Mouse (Mus musculus): Measurements from ENCODE around the gene Mfng. TPM values are rescaled to one million over a fixed set of nuclear protein-coding genes. Genes with fewer than 3 reads are reported as not detected.
A peak's percentile ranks its signal among the peaks of the same experiment; 100 is the strongest.

Gene Mfng
- polyA plus RNA-seq, 2 experiments, result 2.9 to 3.4 TPM

DNA sequence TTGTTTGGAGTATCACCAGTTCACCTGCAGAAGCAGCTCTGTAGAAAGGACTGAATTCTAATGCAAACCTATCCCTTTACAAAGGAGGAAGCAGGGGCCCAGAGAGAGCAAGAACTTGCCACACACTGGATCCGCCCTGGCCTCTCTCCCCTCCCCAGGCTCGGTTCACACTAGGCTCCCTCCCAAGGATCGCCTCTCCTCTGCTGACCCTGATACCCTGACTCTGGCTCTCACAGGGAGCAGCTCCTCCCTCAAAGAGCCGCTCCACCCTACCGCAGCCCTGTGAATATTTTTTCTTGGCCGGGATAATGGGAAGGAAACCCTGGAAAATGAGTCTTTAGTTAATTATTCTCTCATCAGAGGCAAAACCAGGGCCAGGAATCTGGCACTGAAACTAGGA lies 31.1 kb upstream of the Mfng start:
- H3K4me2 ChIP-seq (ENCODE audit: low read depth), result no peak overlapping the region
- TF ChIP-seq EP300 (IDR thresholded peaks at IDR 0.05; ENCODE audit: low read depth) (no peak), CTCF (IDR thresholded peaks at IDR 0.05; ENCODE audit: low read depth) (no peak)
- H3K36me3 ChIP-seq (replicated peaks; ENCODE audit: control insufficient read depth, insufficient read depth, low read depth), result no peaks in the 10 kb centered on the region
- H3K9ac ChIP-seq (replicated peaks), result no peak overlapping the region
- peaks cover 0 to 10% of the 10 kb centered on the region in 2 experiments; a peak in 2 of 4 replicates for H3K4me1 ChIP-seq (replicated peaks; ENCODE audit: control insufficient read depth in 2 of 2, insufficient read depth in 2 of 2, low read length in 1 of 2)
- DNase-seq (ENCODE audit: low read depth in 3 of 3, low spot score in 3 of 3), result no peak
- H3K27me3 ChIP-seq (ENCODE audit: control insufficient read depth, insufficient read depth, low read length), result peaks cover 39% of the 10 kb centered on the region
- ATAC-seq (ENCODE audit: insufficient read depth), result no peak
- H3K4me3 ChIP-seq (ENCODE audit: insufficient read depth in 1 of 2, low read depth in 2 of 2, low read length in 2 of 2), result no peak overlapping the region
- no peaks in the 10 kb centered on the region for H3K9me3 ChIP-seq (ENCODE audit: control insufficient read depth, low read length)
- WGBS (ENCODE audit: insufficient replicate concordance), result 14% methylated on average over 6 of the region's 6 CpGs
- no peak overlapping the region for H3K27ac ChIP-seq

- peak overlapping the region; percentile 47 for H3K4me2 ChIP-seq (ENCODE audit: low read depth)
- H3K9ac ChIP-seq (replicated peaks), result no peak overlapping the region
- H3K36me3 ChIP-seq (replicated peaks; ENCODE audit: control insufficient read depth, insufficient read depth, low read depth), result no peaks in the 10 kb centered on the region
- no peaks in the 10 kb centered on the region for H3K9me3 ChIP-seq (ENCODE audit: control insufficient read depth, low read length)
- ATAC-seq (ENCODE audit: insufficient read depth) (no peak), DNase-seq (ENCODE audit: low read depth in 3 of 3, low spot score in 3 of 3) (no peak)
- no peak for TF ChIP-seq EP300 (IDR thresholded peaks at IDR 0.05; ENCODE audit: low read depth)
- no peak for TF ChIP-seq CTCF (IDR thresholded peaks at IDR 0.05; ENCODE audit: low read depth)
- peaks cover 0 to 10% of the 10 kb centered on the region in 2 experiments; a peak in 2 of 4 replicates for H3K4me1 ChIP-seq (replicated peaks; ENCODE audit: control insufficient read depth in 2 of 2, insufficient read depth in 2 of 2, low read length in 1 of 2)
- peaks cover 39% of the 10 kb centered on the region for H3K27me3 ChIP-seq (ENCODE audit: control insufficient read depth, insufficient read depth, low read length)
- H3K4me3 ChIP-seq (ENCODE audit: insufficient read depth in 1 of 2, low read depth in 2 of 2, low read length in 2 of 2), result no peak overlapping the region
- 8% methylated on average over 8 of the region's 8 CpGs for WGBS (ENCODE audit: insufficient replicate concordance)
- H3K27ac ChIP-seq, result no peak overlapping the region
These were observed 30.2 kb upstream of the Mfng start for GRCm38 (mm10) chr15:78803499-78803900.

DNA sequence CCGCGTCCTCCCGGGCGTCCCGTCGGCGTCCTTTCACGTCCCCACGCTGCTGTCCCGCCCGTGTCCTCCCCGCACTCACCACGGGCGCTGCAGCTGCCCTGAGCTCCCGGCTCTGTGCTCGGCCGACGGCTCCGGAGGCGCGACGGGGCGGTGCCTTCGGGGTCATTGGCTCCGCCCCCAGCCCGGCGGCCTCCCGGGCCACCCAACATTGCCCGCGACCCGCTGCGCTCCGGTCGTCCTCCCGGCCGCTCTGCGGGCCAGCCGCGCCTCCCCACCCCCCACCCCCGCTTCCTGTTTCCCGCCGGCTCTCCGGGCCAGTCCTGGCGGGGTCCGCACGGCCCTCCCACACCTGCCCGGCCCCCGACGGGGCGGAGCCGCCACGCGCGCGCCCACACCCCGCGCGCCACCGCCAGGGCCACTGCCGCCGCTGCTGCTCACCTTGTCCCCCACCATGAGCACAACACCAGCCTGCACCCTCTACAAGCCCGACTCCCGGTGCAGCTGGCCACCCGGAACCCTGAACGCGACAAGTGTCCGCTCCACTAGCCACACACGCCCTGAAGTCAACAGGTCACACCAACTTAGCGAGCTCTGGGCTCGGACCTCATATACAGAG lies 29.6 kb upstream of the Mfng start, which contains the start of gene Card10:
Gene Card10 (minus strand): TSS at position 267 of the 616 bp plus-strand sequence.
- DNase-seq (ENCODE audit: low read depth in 3 of 3, low spot score in 3 of 3) (no peak), ATAC-seq (ENCODE audit: insufficient read depth) (peak; percentile 69)
- Histone ChIP-seq H3K4me2 (ENCODE audit: low read depth) (peak within 1 kb of the TSS; percentile 47), H3K4me3 (ENCODE audit: insufficient read depth in 1 of 2, low read depth in 2 of 2, low read length in 2 of 2) (peak within 1 kb of the TSS; percentile 38 to 49), H3K4me1 (replicated peaks; ENCODE audit: control insufficient read depth in 2 of 2, insufficient read depth in 2 of 2, low read length in 1 of 2) (peaks cover 0 to 10% of the 10 kb centered on the region in 2 experiments; a peak in 2 of 4 replicates), H3K9me3 (ENCODE audit: control insufficient read depth, low read length) (no peaks in the 10 kb centered on the region), H3K27ac (no peak within 1 kb of the TSS), H3K36me3 (replicated peaks; ENCODE audit: control insufficient read depth, insufficient read depth, low read depth) (no peaks in the 10 kb centered on the region), H3K27me3 (ENCODE audit: control insufficient read depth, insufficient read depth, low read length) (peaks cover 39% of the 10 kb centered on the region), H3K9ac (replicated peaks) (no peak within 1 kb of the TSS)
- 2% methylated on average over 70 of the region's 70 CpGs for WGBS (ENCODE audit: insufficient replicate concordance)
- TF ChIP-seq CTCF (IDR thresholded peaks at IDR 0.05; ENCODE audit: low read depth) (no peak), EP300 (IDR thresholded peaks at IDR 0.05; ENCODE audit: low read depth) (no peak)

- H3K27me3 ChIP-seq (ENCODE audit: control insufficient read depth, insufficient read depth, low read length), result peaks cover 39% of the 10 kb centered on the region
- H3K4me2 ChIP-seq (ENCODE audit: low read depth), result peak overlapping the region; percentile 47
- H3K4me1 ChIP-seq (replicated peaks; ENCODE audit: control insufficient read depth in 2 of 2, insufficient read depth in 2 of 2, low read length in 1 of 2), result peaks cover 0 to 10% of the 10 kb centered on the region in 2 experiments; a peak in 2 of 4 replicates
- ATAC-seq (ENCODE audit: insufficient read depth) (peak; percentile 17; the same call in 1 of the 2 replicates), DNase-seq (ENCODE audit: low read depth in 3 of 3, low spot score in 3 of 3) (no peak)
- H3K4me3 ChIP-seq (ENCODE audit: insufficient read depth in 1 of 2, low read depth in 2 of 2, low read length in 2 of 2), result peak overlapping the region; percentile 38 to 49
- H3K9ac ChIP-seq (replicated peaks), result no peak overlapping the region
- no peak overlapping the region for H3K27ac ChIP-seq
- 6% methylated on average over 67 of the region's 67 CpGs for WGBS (ENCODE audit: insufficient replicate concordance)
- no peaks in the 10 kb centered on the region for H3K9me3 ChIP-seq (ENCODE audit: control insufficient read depth, low read length)
- no peaks in the 10 kb centered on the region for H3K36me3 ChIP-seq (replicated peaks; ENCODE audit: control insufficient read depth, insufficient read depth, low read depth)
- TF ChIP-seq CTCF (IDR thresholded peaks at IDR 0.05; ENCODE audit: low read depth) (no peak), EP300 (IDR thresholded peaks at IDR 0.05; ENCODE audit: low read depth) (no peak)
These were observed 28.9 kb upstream of the Mfng start for GRCm38 (mm10) chr15:78801971-78802741.

DNA sequence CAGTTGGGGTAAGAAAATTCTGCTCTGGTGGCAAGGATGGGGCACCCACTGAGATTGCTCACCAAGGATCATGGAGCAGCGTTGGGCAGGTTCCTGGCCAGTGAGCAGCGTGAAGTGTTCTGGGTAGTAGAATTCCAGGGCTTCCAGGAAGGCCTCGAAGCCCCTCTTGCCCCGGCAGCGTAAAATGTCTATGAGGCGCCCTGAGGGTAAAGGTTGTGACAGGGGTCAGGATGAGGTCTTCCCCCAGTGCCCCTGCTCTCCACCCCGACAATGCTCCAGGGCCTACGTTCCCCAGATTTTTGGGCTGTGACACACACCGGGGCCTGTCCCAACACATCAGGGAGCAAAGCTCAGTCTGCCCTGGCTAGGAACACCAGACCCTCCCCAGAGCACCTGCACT lies 28.3 kb upstream of the Mfng start:
- DNase-seq (ENCODE audit: low read depth in 3 of 3, low spot score in 3 of 3), result no peak
- H3K9ac ChIP-seq (replicated peaks), result no peak overlapping the region

More for the DNA sequence above, 28.3 kb upstream of the Mfng start:
- no peaks in the 10 kb centered on the region for H3K9me3 ChIP-seq (ENCODE audit: control insufficient read depth, low read length)
- H3K27me3 ChIP-seq (ENCODE audit: control insufficient read depth, insufficient read depth, low read length), result peaks cover 39% of the 10 kb centered on the region
- H3K27ac ChIP-seq, result no peak overlapping the region
- TF ChIP-seq EP300 (IDR thresholded peaks at IDR 0.05; ENCODE audit: low read depth) (no peak), CTCF (IDR thresholded peaks at IDR 0.05; ENCODE audit: low read depth) (no peak)
- no peaks in the 10 kb centered on the region for H3K36me3 ChIP-seq (replicated peaks; ENCODE audit: control insufficient read depth, insufficient read depth, low read depth)
- peak overlapping the region; percentile 47 for H3K4me2 ChIP-seq (ENCODE audit: low read depth)
- peaks cover 0 to 10% of the 10 kb centered on the region in 2 experiments; a peak in 2 of 4 replicates for H3K4me1 ChIP-seq (replicated peaks; ENCODE audit: control insufficient read depth in 2 of 2, insufficient read depth in 2 of 2, low read length in 1 of 2)
- H3K4me3 ChIP-seq (ENCODE audit: insufficient read depth in 1 of 2, low read depth in 2 of 2, low read length in 2 of 2), result peak overlapping the region in 1 of 2 experiments; percentile 38; a peak in 1 of 4 replicates
- WGBS (ENCODE audit: insufficient replicate concordance), result 70% methylated on average over 9 of the region's 9 CpGs
- ATAC-seq (ENCODE audit: insufficient read depth), result no peak

All from liver, embryonic 14.5 days (tissue).